Mouse (Mus musculus) megakaryocyte, embryonic 14.5 days (primary cell): ENCODE data around the gene Nrip1.

Experiments
- FLI1 ChIP-seq: IDR thresholded peaks from 2 replicates; pipeline ENCODE4 v1.6.1; 2012; ENCODE audit warnings: low read length, inconsistent platforms, mixed read lengths
- GATA1 ChIP-seq: IDR thresholded peaks from 3 replicates; pipeline ENCODE4 v1.6.1; 2012; ENCODE audit warnings: mixed read lengths, low read length, inconsistent platforms, borderline replicate concordance

DNA sequence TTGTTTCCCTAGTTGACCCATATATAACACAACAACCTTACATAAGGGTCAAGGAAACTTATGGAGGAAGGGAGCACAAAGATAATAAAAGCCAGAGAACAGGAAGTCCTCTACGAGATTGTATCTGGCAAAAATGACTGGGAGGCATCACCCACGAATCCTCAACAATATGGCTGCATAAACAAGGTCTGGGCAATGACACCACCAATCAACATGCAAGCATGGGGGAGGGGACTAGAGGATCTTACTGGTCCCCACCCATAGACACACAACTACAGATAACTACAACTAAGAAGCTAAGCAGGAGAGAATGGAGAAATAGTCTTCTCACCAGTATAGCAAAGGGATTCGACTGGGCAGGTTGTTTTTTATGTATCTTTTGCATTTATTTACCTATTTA, 18.8 kb downstream of the Nrip1 start:
- no peak for TF ChIP-seq GATA1
- no peak for TF ChIP-seq FLI1
